Mouse (Mus musculus): ENCODE results near the gene Ppp1r15a. TPM values are rescaled to one million over a fixed set of nuclear protein-coding genes. Genes with fewer than 3 reads are reported as not detected.

Ppp1r15a gene
- 3.1 TPM for polyA plus RNA-seq (2014; fragmentation: Illumina TruSeq; extraction: RNeasy Lipid Tissue Mini Kit (QIAGEN cat#74804); ENCODE audit: low read depth, low replicate concordance)

DNA sequence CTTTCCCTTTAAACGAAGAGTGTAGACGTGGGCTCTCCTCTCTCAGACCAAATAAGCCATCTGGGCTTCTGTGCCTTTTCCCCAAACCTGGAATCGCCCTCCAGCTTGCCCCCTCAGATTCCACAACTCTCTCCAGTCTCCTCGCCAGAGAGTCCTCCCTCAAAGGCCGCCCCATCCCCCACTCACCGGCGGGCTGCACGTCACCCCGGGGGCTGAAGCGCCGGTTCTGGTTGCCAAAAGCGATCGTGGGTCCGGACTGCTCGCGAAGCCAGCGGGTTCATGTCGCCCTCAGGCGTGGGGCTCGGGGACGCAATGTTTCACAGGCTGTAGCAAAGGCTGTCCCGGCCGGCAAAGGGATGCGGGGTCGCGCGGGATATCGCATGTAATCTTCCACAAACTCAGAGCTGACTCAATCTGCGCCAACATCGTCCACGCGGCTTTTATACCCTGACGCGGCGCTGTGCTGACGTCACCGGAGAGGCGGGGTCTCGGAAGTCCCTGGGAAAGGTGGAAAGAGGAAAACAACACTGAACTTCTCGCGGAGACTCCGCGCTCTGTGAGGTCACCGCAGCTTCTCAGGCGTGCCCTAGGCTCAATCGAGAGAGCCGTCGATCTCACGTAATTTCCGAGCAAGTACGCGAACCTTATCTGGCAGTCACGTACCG, at the start of gene Ppp1r15a, which contains the start of gene Plekha4:
TSS of gene Ppp1r15a (minus strand) at position 460 of the 665 bp plus-strand sequence.
TSS of gene Plekha4 (plus strand) at position 522 of the 665 bp plus-strand sequence.

DNA sequence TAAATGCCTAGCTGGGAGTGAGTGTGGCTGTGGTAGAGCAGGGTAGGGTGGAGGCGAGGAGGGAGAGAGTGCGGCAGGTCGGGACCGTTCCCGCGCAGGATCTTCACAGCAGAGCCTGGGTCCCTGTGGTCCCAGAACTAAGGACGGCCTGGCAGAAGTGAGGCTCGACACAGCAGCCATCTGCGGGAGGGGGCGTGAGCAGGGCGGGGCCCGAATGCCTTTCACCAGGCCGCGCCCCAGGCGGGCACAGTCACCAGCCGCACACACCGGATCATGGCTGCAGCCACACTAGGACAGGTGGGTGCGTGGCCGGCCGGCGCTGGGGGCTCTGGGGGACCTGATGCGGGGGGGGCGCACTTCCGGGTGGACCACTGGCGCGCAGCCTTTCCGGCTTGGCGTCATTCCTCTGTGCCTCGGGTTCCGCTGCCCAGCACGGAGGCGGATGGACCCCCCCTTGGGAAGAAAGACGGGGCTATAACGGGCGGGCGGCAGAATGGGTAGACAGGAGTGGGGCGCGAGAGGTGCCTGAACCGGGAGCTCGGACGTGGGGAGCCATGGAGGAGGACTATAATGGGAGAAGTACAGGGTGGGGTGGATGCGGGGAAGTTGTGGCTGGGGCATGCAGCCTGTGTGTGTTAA, 44.2 kb upstream of the Ppp1r15a start, which contains the start of gene Bcat2:
TSS of gene Bcat2 (plus strand) at position 51 of the 639 bp plus-strand sequence.

DNA sequence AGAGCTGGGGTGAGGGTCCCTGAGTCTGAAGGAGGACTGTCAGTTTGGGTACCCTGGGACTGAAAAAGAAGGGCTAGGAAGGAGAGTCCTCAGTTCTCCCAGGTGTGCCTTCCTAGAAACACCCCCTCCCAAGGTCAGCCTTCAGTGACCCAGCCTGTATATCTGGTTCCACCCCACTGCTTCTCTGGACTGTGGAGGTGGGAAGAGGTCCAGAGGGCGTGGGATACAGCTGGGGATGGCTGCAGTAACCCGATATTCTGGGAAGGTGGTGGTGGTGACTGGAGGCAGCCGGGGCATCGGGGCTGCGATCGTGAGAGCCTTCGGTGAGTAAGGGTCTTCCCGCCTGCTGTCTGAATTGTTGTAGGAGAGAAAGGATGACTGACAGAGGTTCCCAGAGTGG, 28.7 kb upstream of the Ppp1r15a start, which contains the start of gene Hsd17b14:
TSS of gene Hsd17b14 (plus strand) at position 150 of the 400 bp plus-strand sequence.

DNA sequence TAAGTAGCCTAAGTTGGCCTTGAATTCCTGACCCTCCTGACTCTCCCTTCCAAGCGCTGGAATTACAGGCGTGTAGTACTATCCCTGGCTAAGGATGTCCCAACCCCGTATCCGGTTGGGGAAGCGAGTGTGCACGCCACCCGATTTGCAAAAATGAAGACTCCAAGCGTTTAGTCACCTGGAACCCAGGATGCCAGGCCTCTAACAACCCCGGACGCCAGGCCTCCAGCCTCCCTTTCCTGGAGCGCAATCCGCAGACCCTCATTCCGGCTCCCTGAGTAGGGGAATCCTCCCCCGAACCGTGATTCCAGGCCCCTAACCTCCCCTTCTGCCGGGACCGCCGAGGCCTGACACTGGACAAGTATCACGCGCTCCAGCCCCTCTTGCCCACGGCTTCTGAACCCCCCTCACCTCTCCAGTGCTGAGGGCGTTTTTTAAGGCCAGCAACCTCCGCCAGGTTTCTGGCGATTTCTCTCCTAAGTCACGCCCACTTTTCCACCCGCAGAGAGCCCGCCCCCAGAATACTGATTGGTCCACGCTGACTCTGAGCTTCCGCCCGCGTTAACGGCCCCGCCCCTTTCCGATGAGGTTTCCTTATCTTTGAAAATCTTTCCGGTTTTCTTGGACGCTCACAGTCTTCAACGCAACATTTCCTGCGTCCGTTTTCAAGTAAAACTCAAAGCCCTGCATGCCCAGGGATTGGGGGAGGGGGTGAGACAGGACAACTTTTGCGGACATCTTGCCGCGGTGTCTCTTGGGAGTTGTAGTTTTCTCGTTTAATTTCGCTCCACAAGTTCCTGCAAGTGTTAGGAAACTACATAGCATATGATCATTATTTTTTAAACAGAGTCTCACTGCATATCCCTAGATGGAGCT, 15.9 kb downstream of the Ppp1r15a start, which contains the start of gene Nucb1:
TSS of gene Nucb1 (minus strand) at position 495 of the 876 bp plus-strand sequence.

DNA sequence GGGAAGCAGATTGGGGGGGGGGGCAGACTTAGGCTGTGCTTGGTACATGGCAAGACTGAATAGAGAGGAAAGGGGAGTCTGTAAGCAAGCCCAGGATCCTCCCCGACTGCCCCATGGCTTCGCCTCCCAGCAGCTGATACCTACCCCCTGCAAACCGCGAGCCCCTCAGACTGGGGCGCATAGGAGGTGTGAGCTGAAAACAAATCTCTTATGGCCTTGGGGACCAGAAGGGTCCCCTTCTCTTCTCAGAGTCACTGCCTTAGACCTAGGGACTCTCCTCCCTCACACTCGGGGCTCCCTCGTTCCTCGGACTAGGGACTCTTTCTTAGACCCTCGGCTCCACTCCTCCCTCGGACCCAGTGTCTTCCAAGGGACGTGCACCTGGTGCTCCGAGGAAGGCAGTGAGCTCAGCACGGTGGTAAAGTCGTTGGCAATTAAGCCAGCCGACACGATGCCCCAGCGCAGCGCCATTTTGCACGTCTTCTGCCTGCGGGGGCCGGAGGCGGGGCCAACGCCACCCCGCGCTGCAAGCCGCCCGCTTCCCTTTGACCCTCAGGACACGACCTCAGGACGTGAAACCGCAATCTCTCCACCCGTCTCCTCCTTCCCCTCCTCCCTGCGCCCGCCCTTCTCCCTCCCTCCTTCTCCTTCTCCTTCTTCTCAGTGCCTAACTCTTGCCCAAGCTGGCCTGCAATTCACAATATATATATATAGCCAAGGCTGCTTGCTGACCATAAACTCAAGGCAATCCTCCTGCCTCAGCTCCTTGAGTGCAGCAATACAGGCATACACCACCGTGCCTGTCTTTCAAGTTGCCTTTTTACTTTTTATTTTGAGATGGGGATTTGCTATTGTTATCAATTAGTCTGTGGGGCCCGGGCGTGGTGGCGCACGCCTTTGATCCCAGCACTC, 37.5 kb downstream of the Ppp1r15a start, which contains the start of gene Dhdh:
TSS of gene Dhdh (minus strand) at position 513 of the 912 bp plus-strand sequence.

DNA sequence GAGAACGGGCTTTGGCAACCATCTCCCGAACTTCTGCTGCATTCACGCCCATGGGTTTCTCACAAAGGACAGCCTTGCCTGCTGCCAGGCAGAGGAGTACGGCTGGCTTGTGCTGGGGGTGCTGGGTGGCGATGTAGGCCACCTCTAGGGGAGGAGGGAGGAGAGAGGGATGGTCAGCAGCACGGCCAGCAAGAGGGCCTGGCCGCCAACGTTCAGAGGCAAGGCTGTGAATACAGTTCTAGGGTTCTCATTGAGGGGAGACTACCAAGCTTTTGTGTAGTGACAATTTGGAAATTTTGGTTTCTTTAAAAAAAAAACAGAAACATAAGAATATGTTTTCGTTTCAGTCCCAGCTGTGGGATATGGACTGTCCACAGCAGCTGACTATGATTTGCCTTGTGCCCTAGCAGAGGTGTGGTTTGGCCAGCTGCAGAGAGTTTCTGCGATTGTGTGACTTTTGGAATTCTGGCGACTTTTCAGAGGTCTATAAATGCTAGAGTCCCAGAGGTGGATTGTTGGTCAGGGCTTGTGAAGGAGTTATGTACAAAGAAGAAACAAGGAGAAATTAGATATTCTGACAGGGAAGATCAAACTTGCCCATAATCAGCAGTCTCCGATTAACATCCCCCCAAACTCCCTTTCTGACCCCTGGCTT, 39.2 kb downstream of the Ppp1r15a start, which contains the start of gene Gm45808:
TSS of gene Gm45808 (minus strand) at position 51 of the 655 bp plus-strand sequence.

DNA sequence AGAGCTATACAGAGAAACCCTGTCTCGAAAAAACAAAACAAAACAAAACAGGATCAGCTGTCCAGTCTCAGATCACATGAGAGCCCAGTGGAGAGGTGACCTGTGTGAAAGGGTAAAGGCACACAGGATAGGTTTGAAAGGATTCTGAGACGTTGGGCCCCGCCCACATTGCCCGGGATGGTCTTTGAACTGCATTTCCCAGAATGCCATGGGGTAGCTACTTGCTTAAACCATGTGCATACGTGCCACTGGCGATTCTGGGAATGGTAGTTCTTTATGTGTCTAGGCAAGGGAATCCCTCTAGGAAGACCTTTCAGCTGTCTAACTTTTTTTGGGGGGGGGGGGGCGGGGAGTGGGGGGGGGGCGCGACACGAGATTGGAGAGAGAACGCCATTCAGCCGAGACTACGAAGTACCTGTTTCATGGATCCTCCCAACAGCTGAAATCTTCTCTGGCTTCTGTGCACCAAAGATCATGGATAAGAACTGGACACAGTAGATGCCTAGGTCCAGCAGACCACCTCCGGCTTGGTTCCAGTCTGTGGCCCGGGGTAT, 44.6 kb downstream of the Ppp1r15a start, which contains the start of gene Tulp2:
TSS of gene Tulp2 (plus strand) at position 504 of the 554 bp plus-strand sequence.

Other genes with a start within 250 kb of the Ppp1r15a start
- not detected for gene Slc6a21, start 248.8 kb downstream of the Ppp1r15a start, polyA plus RNA-seq (2014; fragmentation: Illumina TruSeq; extraction: RNeasy Lipid Tissue Mini Kit (QIAGEN cat#74804); ENCODE audit: low read depth, low replicate concordance)
- 0.29 TPM for gene Trpm4, start 192.5 kb downstream of the Ppp1r15a start, polyA plus RNA-seq (2014; fragmentation: Illumina TruSeq; extraction: RNeasy Lipid Tissue Mini Kit (QIAGEN cat#74804); ENCODE audit: low read depth, low replicate concordance)
- gene Hrc, start 191.0 kb downstream of the Ppp1r15a start, polyA plus RNA-seq (2014; fragmentation: Illumina TruSeq; extraction: RNeasy Lipid Tissue Mini Kit (QIAGEN cat#74804); ENCODE audit: low read depth, low replicate concordance), result 0.87 TPM
- not detected for gene Ppfia3, start 159.2 kb downstream of the Ppp1r15a start, polyA plus RNA-seq (2014; fragmentation: Illumina TruSeq; extraction: RNeasy Lipid Tissue Mini Kit (QIAGEN cat#74804); ENCODE audit: low read depth, low replicate concordance)
- gene Lin7b, start 155.7 kb downstream of the Ppp1r15a start, polyA plus RNA-seq (2014; fragmentation: Illumina TruSeq; extraction: RNeasy Lipid Tissue Mini Kit (QIAGEN cat#74804); ENCODE audit: low read depth, low replicate concordance), result not detected
- 77.1 TPM for gene Snrnp70, start 130.5 kb downstream of the Ppp1r15a start, polyA plus RNA-seq (2014; fragmentation: Illumina TruSeq; extraction: RNeasy Lipid Tissue Mini Kit (QIAGEN cat#74804); ENCODE audit: low read depth, low replicate concordance)
- not detected for gene Kcna7, start 120.6 kb downstream of the Ppp1r15a start, polyA plus RNA-seq (2014; fragmentation: Illumina TruSeq; extraction: RNeasy Lipid Tissue Mini Kit (QIAGEN cat#74804); ENCODE audit: low read depth, low replicate concordance)
- gene Ntf5, start 112.6 kb downstream of the Ppp1r15a start, polyA plus RNA-seq (2014; fragmentation: Illumina TruSeq; extraction: RNeasy Lipid Tissue Mini Kit (QIAGEN cat#74804); ENCODE audit: low read depth, low replicate concordance), result not detected
- not detected for gene Lhb, start 105.4 kb downstream of the Ppp1r15a start, polyA plus RNA-seq (2014; fragmentation: Illumina TruSeq; extraction: RNeasy Lipid Tissue Mini Kit (QIAGEN cat#74804); ENCODE audit: low read depth, low replicate concordance)
- gene Gys1, start 91.4 kb downstream of the Ppp1r15a start, polyA plus RNA-seq (2014; fragmentation: Illumina TruSeq; extraction: RNeasy Lipid Tissue Mini Kit (QIAGEN cat#74804); ENCODE audit: low read depth, low replicate concordance), result 5.4 TPM
- gene Ruvbl2, start 88.2 kb downstream of the Ppp1r15a start, polyA plus RNA-seq (2014; fragmentation: Illumina TruSeq; extraction: RNeasy Lipid Tissue Mini Kit (QIAGEN cat#74804); ENCODE audit: low read depth, low replicate concordance), result 0.76 TPM
- gene Ftl1, start 66.4 kb downstream of the Ppp1r15a start, polyA plus RNA-seq (2014; fragmentation: Illumina TruSeq; extraction: RNeasy Lipid Tissue Mini Kit (QIAGEN cat#74804); ENCODE audit: low read depth, low replicate concordance), result 6.7 TPM
- 1.1 TPM for gene Bax, start 59.4 kb downstream of the Ppp1r15a start, polyA plus RNA-seq (2014; fragmentation: Illumina TruSeq; extraction: RNeasy Lipid Tissue Mini Kit (QIAGEN cat#74804); ENCODE audit: low read depth, low replicate concordance)
- not detected for gene Tulp2, start 44.4 kb downstream of the Ppp1r15a start, polyA plus RNA-seq (2014; fragmentation: Illumina TruSeq; extraction: RNeasy Lipid Tissue Mini Kit (QIAGEN cat#74804); ENCODE audit: low read depth, low replicate concordance)
- gene Gm45808, start 39.5 kb downstream of the Ppp1r15a start, polyA plus RNA-seq (2014; fragmentation: Illumina TruSeq; extraction: RNeasy Lipid Tissue Mini Kit (QIAGEN cat#74804); ENCODE audit: low read depth, low replicate concordance), result not detected
- gene Dhdh, start 37.5 kb downstream of the Ppp1r15a start, polyA plus RNA-seq (2014; fragmentation: Illumina TruSeq; extraction: RNeasy Lipid Tissue Mini Kit (QIAGEN cat#74804); ENCODE audit: low read depth, low replicate concordance), result 122 TPM
- gene Nucb1, start 15.9 kb downstream of the Ppp1r15a start, polyA plus RNA-seq (2014; fragmentation: Illumina TruSeq; extraction: RNeasy Lipid Tissue Mini Kit (QIAGEN cat#74804); ENCODE audit: low read depth, low replicate concordance), result 68.5 TPM
- gene Plekha4, start 62 bp upstream of the Ppp1r15a start, polyA plus RNA-seq (2014; fragmentation: Illumina TruSeq; extraction: RNeasy Lipid Tissue Mini Kit (QIAGEN cat#74804); ENCODE audit: low read depth, low replicate concordance), result 1.2 TPM
- not detected for gene Hsd17b14, start 28.6 kb upstream of the Ppp1r15a start, polyA plus RNA-seq (2014; fragmentation: Illumina TruSeq; extraction: RNeasy Lipid Tissue Mini Kit (QIAGEN cat#74804); ENCODE audit: low read depth, low replicate concordance)
- 8.7 TPM for gene Bcat2, start 43.9 kb upstream of the Ppp1r15a start, polyA plus RNA-seq (2014; fragmentation: Illumina TruSeq; extraction: RNeasy Lipid Tissue Mini Kit (QIAGEN cat#74804); ENCODE audit: low read depth, low replicate concordance)
- gene Fgf21, start 89.2 kb upstream of the Ppp1r15a start, polyA plus RNA-seq (2014; fragmentation: Illumina TruSeq; extraction: RNeasy Lipid Tissue Mini Kit (QIAGEN cat#74804); ENCODE audit: low read depth, low replicate concordance), result not detected
- not detected for gene Fut1, start 91.0 kb upstream of the Ppp1r15a start, polyA plus RNA-seq (2014; fragmentation: Illumina TruSeq; extraction: RNeasy Lipid Tissue Mini Kit (QIAGEN cat#74804); ENCODE audit: low read depth, low replicate concordance)
- not detected for gene Izumo1, start 95.5 kb upstream of the Ppp1r15a start, polyA plus RNA-seq (2014; fragmentation: Illumina TruSeq; extraction: RNeasy Lipid Tissue Mini Kit (QIAGEN cat#74804); ENCODE audit: low read depth, low replicate concordance)
- 0.23 TPM for gene Rasip1, start 101.2 kb upstream of the Ppp1r15a start, polyA plus RNA-seq (2014; fragmentation: Illumina TruSeq; extraction: RNeasy Lipid Tissue Mini Kit (QIAGEN cat#74804); ENCODE audit: low read depth, low replicate concordance)
- 0.17 TPM for gene Mamstr, start 113.7 kb upstream of the Ppp1r15a start, polyA plus RNA-seq (2014; fragmentation: Illumina TruSeq; extraction: RNeasy Lipid Tissue Mini Kit (QIAGEN cat#74804); ENCODE audit: low read depth, low replicate concordance)
- gene Fut2, start 140.1 kb upstream of the Ppp1r15a start, polyA plus RNA-seq (2014; fragmentation: Illumina TruSeq; extraction: RNeasy Lipid Tissue Mini Kit (QIAGEN cat#74804); ENCODE audit: low read depth, low replicate concordance), result not detected
- not detected for gene Ntn5, start 157.8 kb upstream of the Ppp1r15a start, polyA plus RNA-seq (2014; fragmentation: Illumina TruSeq; extraction: RNeasy Lipid Tissue Mini Kit (QIAGEN cat#74804); ENCODE audit: low read depth, low replicate concordance)
- gene Sec1, start 168.1 kb upstream of the Ppp1r15a start, polyA plus RNA-seq (2014; fragmentation: Illumina TruSeq; extraction: RNeasy Lipid Tissue Mini Kit (QIAGEN cat#74804); ENCODE audit: low read depth, low replicate concordance), result not detected
- gene Car11, start 173.6 kb upstream of the Ppp1r15a start, polyA plus RNA-seq (2014; fragmentation: Illumina TruSeq; extraction: RNeasy Lipid Tissue Mini Kit (QIAGEN cat#74804); ENCODE audit: low read depth, low replicate concordance), result 0.93 TPM
- gene Dbp, start 178.8 kb upstream of the Ppp1r15a start, polyA plus RNA-seq (2014; fragmentation: Illumina TruSeq; extraction: RNeasy Lipid Tissue Mini Kit (QIAGEN cat#74804); ENCODE audit: low read depth, low replicate concordance), result 9.2 TPM
- not detected for gene Rpl18, start 189.2 kb upstream of the Ppp1r15a start, polyA plus RNA-seq (2014; fragmentation: Illumina TruSeq; extraction: RNeasy Lipid Tissue Mini Kit (QIAGEN cat#74804); ENCODE audit: low read depth, low replicate concordance)
- 0.82 TPM for gene Sphk2, start 191.7 kb upstream of the Ppp1r15a start, polyA plus RNA-seq (2014; fragmentation: Illumina TruSeq; extraction: RNeasy Lipid Tissue Mini Kit (QIAGEN cat#74804); ENCODE audit: low read depth, low replicate concordance)
- not detected for gene Fam83e, start 194.9 kb upstream of the Ppp1r15a start, polyA plus RNA-seq (2014; fragmentation: Illumina TruSeq; extraction: RNeasy Lipid Tissue Mini Kit (QIAGEN cat#74804); ENCODE audit: low read depth, low replicate concordance)
- gene Spaca4, start 199.5 kb upstream of the Ppp1r15a start, polyA plus RNA-seq (2014; fragmentation: Illumina TruSeq; extraction: RNeasy Lipid Tissue Mini Kit (QIAGEN cat#74804); ENCODE audit: low read depth, low replicate concordance), result not detected